Mouse (Mus musculus) layer of hippocampus, adult 18-20 months (tissue): ENCODE results near the gene Ehhadh. TPM values are rescaled to one million over a fixed set of nuclear protein-coding genes. Genes with fewer than 3 reads are reported as not detected.

Source experiments
- DNase-seq, 2 experiments: peaks; one replicate each; pipeline ENCODE4 v3.0.0; 2022; ENCODE audit warnings: low spot score in 2 of 2
- total RNA-seq, 2 experiments: library from RNA; stranded (reverse); gene quantifications; 2 replicates each; pipeline ENCODE4 v1.2.3; 2021

Gene Ehhadh
- total RNA-seq, 2 experiments from 2014 or later: 1.8 to 2.2 TPM

DNA sequence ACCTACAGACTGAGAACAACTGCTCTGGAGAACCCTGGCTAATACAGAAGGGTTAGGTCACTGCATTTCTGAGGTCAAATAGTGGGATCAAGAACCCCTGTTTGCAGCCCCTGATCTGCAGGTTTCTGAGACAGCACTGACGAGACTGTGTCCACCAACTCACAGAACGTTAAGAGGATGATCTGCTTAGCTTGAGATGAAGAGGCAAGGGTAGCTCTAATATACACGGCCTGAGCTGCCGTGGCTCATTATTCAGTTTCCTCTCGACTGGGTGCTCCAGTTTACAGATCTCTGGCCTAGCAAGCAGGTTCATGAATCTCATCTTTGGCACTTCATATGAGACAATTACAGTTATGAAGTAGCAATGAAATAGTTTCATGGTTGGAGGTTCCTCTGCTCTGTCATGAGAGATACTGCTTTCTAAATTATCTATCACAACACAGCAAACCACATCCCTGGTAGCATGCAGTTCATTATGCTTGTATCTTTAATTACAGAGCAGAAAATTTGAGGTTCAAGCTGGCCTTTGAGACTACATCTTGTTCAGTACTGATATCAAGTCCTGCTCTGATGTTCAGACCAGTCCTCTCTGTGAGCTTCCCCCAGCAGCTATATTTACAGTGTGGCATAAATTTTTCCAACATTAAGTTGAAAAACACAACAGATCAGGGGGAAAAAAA is 45.3 kb downstream of the Ehhadh start:
- no peak for DNase-seq

DNA sequence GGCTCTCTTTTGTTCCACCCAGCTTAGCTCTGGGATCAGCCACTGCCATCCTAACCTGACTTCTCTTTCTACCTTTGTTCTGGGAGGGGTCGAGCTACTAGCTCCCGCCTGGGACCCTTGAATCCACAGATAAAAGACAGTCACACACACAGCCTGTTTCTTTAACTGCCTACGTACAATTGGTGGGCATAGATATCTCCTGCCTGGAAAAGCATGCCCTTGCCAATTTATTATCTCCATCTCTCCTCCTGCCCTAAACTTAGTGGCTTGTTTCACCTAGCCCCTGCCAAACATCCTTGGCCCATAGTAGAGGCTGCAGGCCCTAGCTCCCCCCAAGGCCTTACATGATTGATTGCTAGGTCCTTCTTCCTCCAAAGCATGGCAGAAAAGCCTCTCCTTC is 46.1 kb downstream of the Ehhadh start:
- no peak for DNase-seq

DNA sequence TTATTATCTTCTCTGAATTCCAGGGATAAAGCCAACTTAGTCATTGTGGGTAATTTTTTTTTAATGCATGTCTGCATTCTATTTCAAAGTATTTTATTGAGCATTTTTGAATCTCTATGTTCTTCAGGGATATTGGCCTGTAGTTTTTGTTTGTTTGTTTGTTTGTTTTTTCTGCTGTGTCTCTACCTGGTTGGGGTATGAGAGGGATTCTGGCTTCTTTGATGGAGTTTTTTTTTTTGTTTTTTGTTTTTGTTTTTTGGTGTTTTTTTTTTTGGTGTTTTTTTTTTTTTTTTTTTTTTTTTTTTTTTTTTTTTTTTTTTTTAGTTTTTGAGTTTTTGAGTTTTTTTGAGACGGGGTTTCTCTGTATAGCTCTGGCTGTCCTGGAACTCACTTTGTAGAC is 52.0 kb downstream of the Ehhadh start:
- DNase-seq: no peak

DNA sequence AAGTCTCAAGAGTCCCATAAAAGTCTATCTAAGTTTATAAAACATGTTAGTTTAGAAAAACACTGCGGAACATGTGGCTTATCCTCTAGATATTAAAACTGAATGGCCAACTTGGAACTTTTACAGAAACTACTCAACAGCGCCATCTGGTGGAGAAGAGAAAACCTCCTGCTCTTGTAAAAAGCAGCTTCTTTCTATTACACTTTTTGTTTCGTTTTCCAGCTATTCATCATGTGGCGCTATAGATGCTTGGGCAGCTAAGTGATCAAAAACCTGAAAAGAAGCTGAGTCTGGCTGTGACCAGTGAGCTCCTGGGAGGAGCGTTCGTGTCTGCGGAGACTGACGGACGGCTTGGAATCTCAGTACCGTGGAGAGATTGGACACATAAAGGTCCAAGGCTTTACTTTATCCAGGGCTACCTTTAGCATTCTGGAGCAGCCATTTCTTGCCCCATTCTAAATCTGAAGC is 59.7 kb downstream of the Ehhadh start:
- peak; percentile 69 to 86 for DNase-seq

DNA sequence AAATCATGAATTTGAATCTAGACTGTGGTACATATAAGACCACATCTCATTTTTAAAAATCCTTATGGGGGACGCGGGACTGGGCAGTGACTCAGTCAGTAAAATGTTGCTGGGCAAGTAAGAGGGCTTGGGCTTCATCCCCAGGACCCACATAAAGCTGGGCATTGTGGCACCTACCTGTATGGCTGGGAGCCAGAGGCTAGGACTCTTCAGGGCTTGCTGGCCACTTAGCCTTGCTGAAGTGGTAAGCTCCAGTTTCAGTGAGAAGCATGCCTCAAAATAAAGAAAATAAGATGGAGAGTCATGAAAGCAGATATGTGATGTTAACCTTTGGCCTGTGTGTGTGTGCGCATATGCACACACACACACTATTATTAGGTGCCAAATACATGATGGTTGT is 60.2 kb downstream of the Ehhadh start:
- DNase-seq: no peak

DNA sequence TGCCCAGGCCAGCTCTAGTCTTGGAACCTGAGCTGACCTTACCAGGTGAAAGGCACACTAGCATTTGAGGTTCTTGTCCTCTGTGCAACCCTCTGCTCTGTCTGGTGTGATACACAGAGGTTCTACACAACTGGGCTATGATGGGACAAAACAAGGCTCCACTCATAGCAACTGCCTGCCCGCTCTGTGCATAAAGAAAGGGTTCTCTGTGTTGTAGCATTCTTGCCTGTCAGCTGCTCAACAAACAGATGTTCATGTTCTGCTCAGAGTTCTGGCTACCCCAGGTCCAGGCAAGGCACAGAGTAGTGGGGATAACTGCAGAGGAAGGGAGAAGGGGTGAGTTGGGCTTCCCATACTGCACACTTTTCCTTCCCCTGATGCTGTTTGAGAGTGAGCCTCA is 63.3 kb downstream of the Ehhadh start:
- DNase-seq: peak in 1 of 2 experiments; percentile 23

DNA sequence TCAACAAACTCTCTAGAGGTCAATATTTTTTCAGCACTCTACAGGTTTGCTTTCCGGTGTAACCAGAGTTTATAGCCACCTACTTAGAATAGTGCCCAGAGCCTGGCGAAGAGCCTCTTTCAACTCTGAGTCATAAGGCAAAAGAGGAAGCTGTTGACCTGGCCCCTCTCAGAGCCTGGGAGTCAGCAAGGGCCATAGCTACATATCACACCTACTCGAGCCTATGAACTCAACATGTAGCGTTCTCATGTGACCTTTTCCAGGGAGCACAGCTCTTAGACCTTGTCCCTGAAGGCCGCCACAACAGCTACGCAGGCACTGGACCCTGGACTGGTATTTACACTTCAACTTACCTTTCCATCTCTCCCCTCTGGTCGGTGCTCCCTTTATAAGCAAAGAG is 67.8 kb downstream of the Ehhadh start:
- no peak for DNase-seq

DNA sequence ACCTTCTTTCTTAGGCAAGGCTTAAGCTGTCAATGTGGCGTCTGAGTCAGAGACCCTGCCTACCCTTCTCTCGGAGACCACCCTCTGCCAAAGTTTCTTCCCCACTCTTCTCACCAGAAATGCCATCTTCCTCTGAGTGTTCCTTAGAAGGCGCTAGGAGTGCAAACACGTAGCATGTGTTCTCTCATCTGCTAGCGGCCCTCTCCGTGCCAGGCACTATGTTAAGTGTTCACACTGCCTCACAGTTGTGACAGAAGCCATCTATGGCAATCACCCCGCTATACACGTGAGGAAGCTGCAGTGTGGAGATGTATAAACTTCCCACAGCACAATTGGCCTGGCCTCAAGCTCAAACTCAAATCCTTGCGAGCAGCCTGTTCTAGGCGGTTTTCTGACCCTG is 73.1 kb downstream of the Ehhadh start:
- no peak for DNase-seq

Other genes starting within 250 kb of the Ehhadh start
- gene 2510009E07Rik, start 93.1 kb downstream of the Ehhadh start, total RNA-seq: 10 to 100 TPM; 38.0 to 43.8 TPM
- gene Map3k13, start 6.5 kb upstream of the Ehhadh start, total RNA-seq: 10 to 100 TPM; 14.9 to 15.0 TPM
- 10 to 100 TPM; 15.7 to 16.0 TPM for gene Tmem41a, start 159.7 kb upstream of the Ehhadh start, total RNA-seq
- gene Liph, start 207.9 kb upstream of the Ehhadh start, total RNA-seq: under 1 TPM; 0.20 to 0.30 TPM
- 10 to 100 TPM; 82.8 to 88.4 TPM for gene Senp2, start 221.7 kb upstream of the Ehhadh start, total RNA-seq